Mouse (Mus musculus) limb, embryonic 12.5 days (tissue): Measurements from ENCODE around the gene Themis3. TPM values are rescaled to one million over a fixed set of nuclear protein-coding genes. Genes with fewer than 3 reads are reported as not detected.

Experiments used
- ATAC-seq: fragments of 200-750 bp; cut with Nextera tagmentation; 2 replicates; pipeline ENCODE4 v1.8.0; 2017; ENCODE audit warnings: low read depth, moderate TSS enrichment; ENCODE audit not compliant: insufficient number of reproducible peaks, insufficient read depth, low FRiP score, low TSS enrichment
- H3K27ac ChIP-seq: fragments of 300-500 bp; sonication (generic); 2 replicates; pipeline ENCODE4 v1.5.1; 2016; ENCODE audit warnings: mild to moderate bottlenecking, moderate library complexity
- H3K27me3 ChIP-seq: fragments of 300-500 bp; sonication (generic); 2 replicates; pipeline ENCODE4 v1.6.1; 2016; ENCODE audit warnings: mild to moderate bottlenecking, moderate library complexity
- H3K36me3 ChIP-seq: fragments of 300-500 bp; sonication (generic); 2 replicates; pipeline ENCODE4 v1.6.1; 2016; ENCODE audit warnings: mild to moderate bottlenecking, moderate library complexity
- H3K4me1 ChIP-seq: fragments of 300-500 bp; sonication (generic); replicated peaks from 2 replicates; pipeline ENCODE4 v1.6.1; 2016
- H3K4me2 ChIP-seq: fragments of 300-500 bp; sonication (generic); 2 replicates; pipeline ENCODE4 v1.6.1; 2016; ENCODE audit warnings: mild to moderate bottlenecking, moderate library complexity
- H3K4me3 ChIP-seq: fragments of 300-500 bp; sonication (generic); replicated peaks from 2 replicates; pipeline ENCODE4 v1.5.1; 2016; ENCODE audit warnings: mild to moderate bottlenecking
- H3K9ac ChIP-seq: fragments of 300-500 bp; sonication (generic); replicated peaks from 2 replicates; pipeline ENCODE4 v1.6.1; 2016; ENCODE audit warnings: mild to moderate bottlenecking, moderate library complexity
- H3K9me3 ChIP-seq: fragments of 300-500 bp; sonication (generic); 2 replicates; pipeline ENCODE4 v1.6.1; 2016; ENCODE audit warnings: mild to moderate bottlenecking, moderate library complexity
- WGBS: fragments of 180-500 bp; shearing (Covaris S2); methylation state at CpG from one replicate; pipeline ENCODE4 v1.1.7; 2016; 5-methylcytosine and 5-hydroxymethylcytosine counted together
- polyA plus RNA-seq: library from polyadenylated mRNA; unstranded; fragments of >200 nt; fragmentation: Nextera tagmentation; extraction: Ambion mirVana; gene quantifications from 2 replicates; pipeline ENCODE4 v1.2.1, GENCODE M21; 2016

Themis3 gene
- polyA plus RNA-seq: not detected in 2 replicates

DNA sequence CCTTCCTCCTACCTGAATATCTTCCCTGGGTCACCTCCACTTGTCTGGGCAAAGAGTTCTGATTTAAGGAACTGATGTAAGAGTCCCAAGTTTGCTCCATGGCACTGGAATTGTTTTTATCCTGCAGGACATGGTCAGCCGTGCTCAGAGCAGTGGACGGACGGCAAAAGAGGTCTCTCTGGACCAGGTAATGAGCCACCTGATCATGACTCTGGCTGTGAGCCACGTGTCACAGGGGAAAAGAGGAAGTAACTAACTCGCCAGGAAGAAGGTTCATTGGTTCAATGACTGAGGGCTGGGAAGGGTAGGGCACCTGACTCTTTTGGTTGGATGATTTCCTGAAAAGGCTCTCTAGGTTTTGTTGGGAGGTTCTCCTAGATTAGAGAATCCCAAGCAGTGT, at the start of gene Themis3:
Themis3 (minus strand) TSS at position 187 of the 400 bp plus-strand sequence.
- WGBS: 67% methylated on average over 5 of the region's 5 CpGs
- H3K36me3 ChIP-seq: no peaks in the 10 kb centered on the region
- peaks cover 8% of the 10 kb centered on the region; the same call in 1 of the 2 replicates for H3K4me1 ChIP-seq
- H3K27ac ChIP-seq: no peak within 1 kb of the TSS
- no peak within 1 kb of the TSS for H3K9ac ChIP-seq
- no peak for ATAC-seq
- H3K9me3 ChIP-seq: no peaks in the 10 kb centered on the region
- no peak within 1 kb of the TSS for H3K4me2 ChIP-seq
- no peak within 1 kb of the TSS for H3K4me3 ChIP-seq
- H3K27me3 ChIP-seq: no peaks in the 10 kb centered on the region

DNA sequence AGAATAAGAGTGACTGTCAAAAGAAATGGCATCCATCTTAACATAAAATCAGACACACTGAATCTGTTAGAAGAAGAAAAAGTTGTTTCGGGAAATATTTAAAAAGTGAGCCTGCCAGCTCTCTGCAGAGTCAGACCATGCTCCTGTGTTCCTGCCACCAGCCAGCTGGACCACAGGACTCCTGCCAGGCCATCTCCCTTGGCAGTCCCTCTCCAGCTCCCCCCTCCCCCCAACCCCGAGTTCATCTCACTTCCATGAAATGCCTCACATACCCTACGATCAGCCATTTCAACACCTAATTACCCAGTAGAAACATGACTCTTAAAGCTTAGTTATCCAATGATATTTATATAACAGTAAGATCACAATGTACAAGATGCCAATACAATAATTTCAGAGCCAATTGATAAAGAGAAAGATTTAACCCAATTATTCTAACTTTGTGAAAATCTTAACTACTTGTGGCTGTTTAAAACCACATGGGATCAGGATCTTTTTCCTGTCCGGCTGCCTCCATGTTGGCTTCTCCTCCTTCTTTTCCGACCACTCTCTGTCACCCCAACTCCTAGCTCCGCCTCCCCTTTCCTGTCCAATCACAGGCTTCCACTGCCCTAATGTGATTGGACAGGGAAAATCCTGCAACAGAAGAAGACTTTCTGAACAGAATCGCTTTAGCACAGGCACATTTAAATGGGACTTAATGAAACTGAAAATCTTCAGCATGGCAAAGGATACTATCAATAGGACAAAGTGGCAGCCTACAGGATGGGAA, 43.7 kb upstream of the Themis3 start:
- Histone ChIP-seq H3K9ac (no peak overlapping the region), H3K4me2 (no peak overlapping the region), H3K4me3 (no peak overlapping the region), H3K4me1 (no peaks in the 10 kb centered on the region), H3K9me3 (no peaks in the 10 kb centered on the region), H3K36me3 (no peaks in the 10 kb centered on the region), H3K27me3 (no peaks in the 10 kb centered on the region), H3K27ac (no peak overlapping the region)
- ATAC-seq: no peak
- WGBS: 80% methylated on average over 7 of the region's 7 CpGs

DNA sequence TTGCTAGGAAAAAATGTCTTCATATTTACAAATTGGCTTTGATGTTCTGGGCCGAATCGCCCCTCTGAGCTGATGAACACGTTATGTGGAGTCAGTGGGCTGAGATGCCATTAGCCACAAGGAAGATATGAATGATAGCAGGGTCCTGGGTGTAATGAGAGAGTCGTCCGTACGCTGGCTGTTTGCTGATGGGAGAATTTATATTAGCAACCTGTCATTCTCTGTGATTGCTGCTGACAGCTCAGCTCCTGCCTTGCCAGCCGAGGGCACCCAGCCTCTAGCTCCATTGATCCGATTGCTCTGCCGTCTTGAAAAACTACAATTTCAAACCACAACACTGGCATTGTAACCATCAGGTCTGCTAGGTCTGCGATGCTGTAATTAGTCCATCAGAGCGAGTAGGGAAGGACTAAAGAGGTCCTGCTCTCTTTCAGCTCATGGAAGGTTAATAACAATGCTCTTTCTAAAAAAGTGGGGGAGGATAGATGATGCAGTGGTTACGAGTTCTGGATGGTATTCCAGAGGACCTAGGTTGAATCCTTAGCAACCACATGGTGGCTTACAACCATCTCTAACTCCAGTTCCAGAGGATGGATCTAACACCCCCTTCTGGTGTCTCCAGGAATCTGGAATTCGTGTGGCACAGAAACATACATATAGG, 25.7 kb upstream of the Themis3 start:
- 81% methylated on average over 13 of the region's 13 CpGs for WGBS
- no peak for ATAC-seq
- Histone ChIP-seq H3K9me3 (no peaks in the 10 kb centered on the region), H3K4me2 (no peak overlapping the region), H3K9ac (no peak overlapping the region), H3K27ac (no peak overlapping the region), H3K36me3 (no peaks in the 10 kb centered on the region), H3K27me3 (no peaks in the 10 kb centered on the region), H3K4me3 (no peak overlapping the region), H3K4me1 (no peaks in the 10 kb centered on the region)

DNA sequence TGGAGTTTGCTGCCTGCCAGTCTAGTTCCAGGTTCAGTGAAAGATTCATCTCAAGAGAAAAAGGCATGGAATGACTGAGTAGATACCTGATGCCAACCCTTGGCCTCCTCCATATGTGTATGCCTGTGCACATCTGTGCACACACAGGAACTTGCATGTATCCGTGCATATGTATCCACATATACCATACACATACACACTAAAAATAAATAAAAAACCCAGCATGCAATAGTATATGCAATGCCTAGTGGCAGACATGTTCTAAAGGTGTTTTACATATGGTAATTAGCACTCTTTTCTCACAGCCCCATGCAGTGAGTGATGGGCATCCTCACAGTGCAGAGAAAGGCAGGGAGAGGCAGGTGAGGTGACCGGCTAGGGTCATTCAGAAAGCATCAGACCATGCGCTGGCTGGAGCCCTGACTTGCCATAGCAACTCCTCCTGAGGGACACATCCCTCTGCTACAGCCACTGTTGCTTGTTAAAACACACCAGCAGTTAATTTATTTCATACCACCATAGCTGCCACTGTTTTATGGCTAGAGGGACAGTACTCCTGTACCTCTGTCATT, 24.9 kb upstream of the Themis3 start:
- Histone ChIP-seq H3K4me3 (no peak overlapping the region), H3K9ac (no peak overlapping the region), H3K27ac (no peak overlapping the region), H3K4me2 (no peak overlapping the region), H3K36me3 (no peaks in the 10 kb centered on the region), H3K4me1 (no peaks in the 10 kb centered on the region), H3K9me3 (no peaks in the 10 kb centered on the region), H3K27me3 (no peaks in the 10 kb centered on the region)
- WGBS: 78% methylated on average over 3 of the region's 3 CpGs
- no peak for ATAC-seq

DNA sequence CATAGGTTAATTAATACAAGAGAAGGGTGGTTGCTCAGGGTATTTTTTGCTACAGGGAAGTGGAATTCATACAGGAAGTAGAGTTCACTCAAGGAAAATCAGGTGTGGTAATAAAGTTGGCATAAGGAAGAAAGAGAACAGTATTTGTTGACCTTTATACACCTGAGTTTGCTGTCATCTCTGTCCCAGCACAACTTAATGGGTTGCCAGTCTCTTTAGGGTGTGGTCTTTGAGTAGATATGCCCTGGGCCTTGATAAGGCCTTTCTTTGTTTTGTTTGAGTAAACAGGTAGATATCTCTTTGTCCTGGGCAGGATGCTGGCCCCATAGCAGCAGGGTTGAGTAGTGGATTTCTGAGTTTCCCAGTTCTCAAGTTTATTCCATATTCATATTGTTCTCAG, 15.6 kb upstream of the Themis3 start:
- no peak for ATAC-seq
- H3K4me2 ChIP-seq: no peak overlapping the region
- H3K4me3 ChIP-seq: no peak overlapping the region
- no peaks in the 10 kb centered on the region for H3K4me1 ChIP-seq
- H3K36me3 ChIP-seq: no peaks in the 10 kb centered on the region
- H3K9me3 ChIP-seq: no peaks in the 10 kb centered on the region
- H3K27me3 ChIP-seq: no peaks in the 10 kb centered on the region
- no peak overlapping the region for H3K27ac ChIP-seq
- no peak overlapping the region for H3K9ac ChIP-seq

DNA sequence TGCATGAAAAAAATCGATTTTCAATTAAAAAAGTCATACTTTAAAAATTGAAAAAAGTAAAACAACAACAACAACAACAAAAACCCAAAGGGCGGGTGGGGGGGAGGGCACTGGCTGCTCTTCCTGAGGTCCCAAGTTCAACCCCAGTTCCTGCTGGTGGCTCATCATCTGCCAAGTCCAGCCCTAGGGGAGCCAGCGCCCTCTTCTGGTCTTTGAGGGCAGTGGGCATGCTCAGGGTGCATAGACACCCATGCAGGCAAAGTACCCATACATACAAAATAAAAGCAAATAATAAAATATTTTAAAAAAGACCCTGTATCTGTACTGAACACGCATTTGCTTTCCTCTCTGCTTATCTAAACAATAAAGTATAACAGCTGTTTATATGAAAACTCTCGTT, 10.5 kb upstream of the Themis3 start:
- Histone ChIP-seq H3K4me3 (no peak overlapping the region), H3K9ac (no peak overlapping the region), H3K27ac (no peak overlapping the region), H3K9me3 (no peaks in the 10 kb centered on the region), H3K4me1 (peaks cover 6% of the 10 kb centered on the region; the same call in 1 of the 2 replicates), H3K4me2 (no peak overlapping the region), H3K27me3 (no peaks in the 10 kb centered on the region), H3K36me3 (no peaks in the 10 kb centered on the region)
- ATAC-seq: no peak
- 68% methylated on average over 5 of the region's 5 CpGs for WGBS

DNA sequence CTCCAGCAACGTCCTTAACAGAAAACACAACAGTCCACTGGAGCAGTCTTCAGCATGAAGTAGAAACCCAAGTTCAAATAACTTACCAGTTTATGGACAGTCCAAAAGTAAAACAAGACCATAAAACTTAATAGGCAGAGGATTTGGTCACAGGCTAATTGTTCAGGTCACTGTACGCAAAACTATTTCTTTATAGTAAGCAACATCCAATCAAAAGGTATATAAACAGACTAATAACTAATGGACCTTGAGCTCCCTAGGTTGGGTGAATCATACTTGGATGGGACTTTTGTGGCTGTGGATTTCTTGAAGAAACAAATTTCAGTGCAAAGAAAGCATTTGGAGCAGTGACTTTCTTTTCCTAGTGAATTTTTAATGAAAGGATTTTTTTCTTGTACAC, 6.8 kb upstream of the Themis3 start:
- H3K4me3 ChIP-seq: no peak overlapping the region
- no peak overlapping the region for H3K27ac ChIP-seq
- H3K9me3 ChIP-seq: no peaks in the 10 kb centered on the region
- ATAC-seq: no peak
- peaks cover 6% of the 10 kb centered on the region; the same call in 1 of the 2 replicates for H3K4me1 ChIP-seq
- H3K27me3 ChIP-seq: no peaks in the 10 kb centered on the region
- H3K4me2 ChIP-seq: no peak overlapping the region
- 58% methylated on average over 2 of the region's 2 CpGs for whole genome bisulfite sequencing
- no peak overlapping the region for H3K9ac ChIP-seq
- H3K36me3 ChIP-seq: no peaks in the 10 kb centered on the region

DNA sequence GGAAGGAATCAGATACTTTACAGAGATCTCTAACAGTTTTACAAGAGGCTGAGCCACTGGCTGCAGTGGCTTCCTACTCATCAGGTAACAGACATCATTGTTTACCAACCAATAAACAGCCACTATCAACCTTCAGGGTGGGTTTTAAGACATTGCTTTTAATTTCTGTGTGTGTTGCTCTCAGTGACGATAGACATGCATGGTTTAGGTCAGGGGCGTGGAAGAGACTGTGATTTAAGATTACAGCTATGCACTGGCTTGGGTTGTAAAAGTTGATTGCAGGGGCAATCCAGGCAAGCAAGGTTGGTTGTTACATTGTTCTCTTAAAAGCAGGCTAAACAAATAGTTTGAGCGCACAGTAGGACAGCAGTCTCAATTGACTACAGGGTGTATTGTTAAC, 1.4 kb upstream of the Themis3 start:
- no peak for ATAC-seq

DNA sequence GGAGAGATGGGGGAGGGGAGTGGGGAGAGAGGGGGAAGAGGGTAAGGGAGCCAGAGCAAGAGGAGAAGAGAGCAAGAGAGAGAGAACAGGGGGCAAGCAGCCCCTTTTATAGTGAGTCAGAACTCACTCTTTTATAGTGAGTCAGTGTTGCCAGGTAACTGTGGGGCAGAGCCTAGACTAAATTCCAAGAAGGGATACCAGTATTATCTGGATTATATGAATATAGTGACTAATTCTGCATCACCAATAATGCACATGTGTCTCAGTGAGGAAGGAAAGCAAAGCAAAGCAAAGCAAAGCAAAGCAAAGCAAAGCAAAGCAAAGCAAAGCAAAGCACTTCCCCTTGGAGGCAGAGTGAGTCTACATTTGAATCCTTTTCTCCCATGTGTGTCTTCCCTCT, 835 bp upstream of the Themis3 start:
- H3K27me3 ChIP-seq: no peaks in the 10 kb centered on the region
- H3K4me3 ChIP-seq: no peak overlapping the region
- no peaks in the 10 kb centered on the region for H3K9me3 ChIP-seq
- H3K4me1 ChIP-seq: peaks cover 6% of the 10 kb centered on the region; the same call in 1 of the 2 replicates
- no peak overlapping the region for H3K9ac ChIP-seq
- no peak for ATAC-seq
- no peaks in the 10 kb centered on the region for H3K36me3 ChIP-seq
- no peak overlapping the region for H3K4me2 ChIP-seq
- H3K27ac ChIP-seq: no peak overlapping the region

More for the DNA sequence above, 1.4 kb upstream of the Themis3 start:
- no peaks in the 10 kb centered on the region for H3K9me3 ChIP-seq
- H3K4me1 ChIP-seq: peaks cover under 1% of the 10 kb centered on the region; the same call in 1 of the 2 replicates
- no peak overlapping the region for H3K27ac ChIP-seq
- WGBS: 46% methylated on average over 3 of the region's 3 CpGs
- no peak overlapping the region for H3K9ac ChIP-seq
- H3K4me3 ChIP-seq: no peak overlapping the region
- H3K4me2 ChIP-seq: no peak overlapping the region
- H3K36me3 ChIP-seq: no peaks in the 10 kb centered on the region
- no peaks in the 10 kb centered on the region for H3K27me3 ChIP-seq

DNA sequence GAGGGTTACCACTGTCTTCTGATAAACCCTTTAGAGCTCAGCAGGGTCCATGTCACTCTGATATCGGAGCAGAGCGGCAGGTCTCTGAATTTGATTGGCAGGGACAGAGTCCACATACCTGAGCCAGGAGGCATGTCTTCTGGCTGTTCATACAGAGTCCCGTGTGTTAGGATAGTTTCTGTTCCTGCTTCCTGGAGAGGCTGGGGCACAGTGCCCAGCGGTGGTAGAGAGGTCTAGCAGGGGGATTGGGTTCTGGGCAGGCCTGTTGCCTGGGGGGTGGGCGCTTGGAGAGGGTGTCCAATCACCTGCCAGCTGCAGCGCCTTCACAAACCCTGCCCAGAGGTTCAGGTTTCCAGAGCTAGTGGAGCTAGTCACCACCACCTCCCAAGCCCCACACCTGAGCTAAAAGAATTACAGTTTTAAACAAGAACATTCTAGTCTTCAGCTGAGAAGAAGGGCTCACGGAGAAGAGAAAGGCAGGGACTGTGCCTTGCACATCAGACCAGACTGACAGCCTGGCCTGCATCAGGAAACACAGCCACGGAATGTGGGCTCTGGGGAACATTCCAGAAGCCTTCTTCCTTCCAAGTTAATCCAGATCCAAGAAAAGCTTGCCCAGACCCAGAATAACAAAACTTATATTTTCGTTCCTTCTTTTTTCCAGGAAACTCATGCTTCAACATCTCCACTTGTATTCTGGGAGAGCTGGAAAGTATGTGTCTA, 3.9 kb downstream of the Themis3 start:
- ATAC-seq: no peak
- Histone ChIP-seq H3K27ac (no peak overlapping the region), H3K4me3 (no peak overlapping the region), H3K36me3 (no peaks in the 10 kb centered on the region), H3K9me3 (no peaks in the 10 kb centered on the region), H3K9ac (no peak overlapping the region), H3K27me3 (no peaks in the 10 kb centered on the region), H3K4me2 (no peak overlapping the region), H3K4me1 (peaks cover 8% of the 10 kb centered on the region; the same call in 1 of the 2 replicates)
- WGBS: 67% methylated on average over 9 of the region's 9 CpGs

DNA sequence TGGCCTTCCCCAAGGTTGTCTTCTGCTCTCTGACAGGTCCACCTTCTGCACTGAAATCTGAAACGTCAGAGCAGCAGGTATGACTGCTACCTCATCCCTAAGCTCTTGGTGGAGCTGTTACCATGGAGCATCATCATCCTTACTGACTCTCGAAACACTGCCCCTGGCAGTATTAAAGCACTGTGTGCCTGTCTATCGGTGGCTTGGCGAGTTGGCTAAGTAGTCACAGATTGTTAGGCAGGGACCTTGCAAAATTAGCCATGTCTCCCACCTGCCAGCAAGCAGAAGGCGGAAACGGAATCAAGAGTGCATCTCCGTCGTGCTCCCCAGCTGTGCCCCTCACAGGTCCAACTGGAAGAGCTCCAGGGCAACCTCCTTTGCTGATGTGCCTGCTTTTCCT, 4.6 kb downstream of the Themis3 start:
- WGBS: 73% methylated on average over 8 of the region's 8 CpGs
- ATAC-seq: no peak

More for the DNA sequence above, 4.6 kb downstream of the Themis3 start:
- Histone ChIP-seq H3K4me1 (peaks cover 8% of the 10 kb centered on the region; the same call in 1 of the 2 replicates), H3K4me2 (no peak overlapping the region), H3K9me3 (no peaks in the 10 kb centered on the region), H3K4me3 (no peak overlapping the region), H3K27me3 (no peaks in the 10 kb centered on the region), H3K27ac (no peak overlapping the region), H3K9ac (no peak overlapping the region), H3K36me3 (no peaks in the 10 kb centered on the region)
